Mouse (Mus musculus): ENCODE data around the gene Prpf4b.
"Not testable (repeated sequence)": the region's sequence is repeated elsewhere in the genome, so short reads cannot be mapped to it uniquely, and the experiment has no call there.

Gene Prpf4b

DNA sequence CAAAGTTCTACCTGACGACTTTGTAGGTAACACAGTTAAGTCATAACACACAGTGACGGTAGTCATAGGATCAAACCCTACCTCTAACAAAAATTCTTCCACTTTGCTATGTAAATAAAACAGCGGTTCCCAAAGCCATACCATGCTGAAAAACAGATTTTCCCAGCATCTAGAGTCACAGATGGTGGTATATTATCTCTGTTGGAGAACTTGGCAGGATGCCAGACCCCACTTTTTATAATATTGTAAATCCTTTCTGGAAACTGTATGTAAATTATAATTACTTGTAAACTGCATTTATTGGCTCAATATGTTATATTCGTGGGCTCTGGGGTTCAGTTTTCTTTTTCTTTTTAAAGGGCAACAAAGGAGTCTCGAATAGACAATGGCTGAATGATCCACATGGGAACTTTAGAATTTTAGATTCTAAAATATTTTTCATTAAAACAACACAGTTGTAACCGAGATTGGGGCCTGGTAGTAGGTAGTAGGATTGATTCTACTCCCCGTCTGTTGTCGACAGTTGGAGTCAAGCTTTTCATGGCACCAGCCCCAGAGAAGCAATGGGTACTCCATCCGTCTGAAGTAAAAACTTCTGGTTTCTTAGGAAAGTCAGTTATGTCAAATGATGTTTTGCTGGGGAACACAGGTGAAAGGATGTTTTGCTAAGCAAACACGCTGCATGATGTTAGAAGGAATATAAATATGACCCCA is 60.0 kb downstream of the Prpf4b start:
- DNase-seq (ENCODE audit: low spot score in 2 of 2): no peak

DNA sequence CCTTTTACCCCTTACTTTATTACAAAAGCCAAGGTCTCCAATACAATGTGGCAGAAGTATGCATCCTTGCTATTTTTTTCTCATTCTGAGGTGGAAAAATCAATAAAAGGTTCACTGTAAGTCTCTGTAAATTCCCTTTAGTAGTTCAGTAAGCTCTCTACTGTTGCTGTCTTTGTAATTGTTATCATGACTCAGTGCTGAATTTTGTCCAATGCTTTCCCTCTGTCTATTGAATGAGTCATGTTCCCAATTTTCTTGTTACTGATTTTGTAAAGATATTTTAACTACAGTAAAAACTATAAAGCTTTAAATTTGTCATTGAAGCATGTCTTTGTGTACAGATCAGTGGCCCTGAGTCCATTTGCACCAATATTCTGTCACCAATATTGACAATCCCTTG is 67.3 kb downstream of the Prpf4b start:
- DNase-seq (ENCODE audit: low spot score in 2 of 2): no peak

DNA sequence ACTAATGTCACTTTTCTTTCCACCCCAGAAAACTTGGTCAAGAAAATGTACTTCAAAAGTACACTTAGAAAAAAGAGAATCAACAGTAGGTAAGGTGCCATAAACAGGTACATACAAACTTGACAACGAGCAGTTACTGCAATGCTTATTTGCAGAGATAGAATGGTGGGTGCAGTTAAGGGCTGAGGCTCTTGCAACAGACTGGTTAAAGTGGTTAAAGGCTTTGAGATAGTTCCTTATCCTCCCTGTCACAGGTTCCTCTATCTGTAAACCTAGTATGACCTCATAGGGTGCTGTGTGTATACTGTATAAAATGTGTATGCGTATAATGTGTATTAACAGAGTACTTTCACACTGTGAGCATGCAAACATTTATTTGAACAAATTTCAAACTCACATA is 76.3 kb downstream of the Prpf4b start:
- not testable (repeated sequence) for DNase-seq (ENCODE audit: low spot score in 2 of 2)
